Mouse (Mus musculus) intestine, embryonic 16.5 days (tissue): ENCODE data around the gene Fhit. TPM values are rescaled to one million over a fixed set of nuclear protein-coding genes. Genes with fewer than 3 reads are reported as not detected.

ENCODE experiments used
- ATAC-seq: fragments of 200-750 bp; cut with Nextera tagmentation; 2 replicates; pipeline ENCODE4 v1.8.0; 2017; ENCODE audit warnings: moderate TSS enrichment, moderate library complexity
- H3K27ac ChIP-seq: fragments of 300-500 bp; sonication (generic); 2 replicates; pipeline ENCODE4 v1.5.1; 2014; ENCODE audit warnings: mild to moderate bottlenecking, low read length
- H3K27me3 ChIP-seq: fragments of 300-500 bp; sonication (generic); replicated peaks from 2 replicates; pipeline ENCODE4 v1.6.1; 2014; ENCODE audit warnings: low read length, control low read depth, mixed read lengths; ENCODE audit not compliant: control insufficient read depth, insufficient read depth
- H3K36me3 ChIP-seq: fragments of 300-500 bp; sonication (generic); 2 replicates; pipeline ENCODE4 v1.6.1; 2014; ENCODE audit warnings: low read length, control low read depth; ENCODE audit not compliant: control insufficient read depth, insufficient read depth
- H3K4me1 ChIP-seq: fragments of 300-500 bp; sonication (generic); 2 replicates; pipeline ENCODE4 v1.6.1; 2014; ENCODE audit warnings: low read length, control low read depth, mixed read lengths; ENCODE audit not compliant: control insufficient read depth, insufficient read depth
- H3K4me2 ChIP-seq: fragments of 300-500 bp; sonication (generic); 2 replicates; pipeline ENCODE4 v1.6.1; 2014; ENCODE audit warnings: low read depth, low read length, control low read depth
- H3K4me3 ChIP-seq: fragments of 300-500 bp; sonication (generic); 2 replicates; pipeline ENCODE4 v1.5.1; 2014; ENCODE audit warnings: mild to moderate bottlenecking, low read length
- H3K9ac ChIP-seq: fragments of 300-500 bp; sonication (generic); 2 replicates; pipeline ENCODE4 v1.6.1; 2014; ENCODE audit warnings: low read depth, low read length
- H3K9me3 ChIP-seq: fragments of 300-500 bp; sonication (generic); 2 replicates; pipeline ENCODE4 v1.6.1; 2016; ENCODE audit warnings: low read length, control low read depth; ENCODE audit not compliant: control insufficient read depth
- WGBS: fragments of 180-500 bp; shearing (Covaris S2); extraction: QIAGEN DNeasy Blood & Tissue Kit; methylation state at CpG from one replicate; pipeline ENCODE4 v1.1.7; 2014; 5-methylcytosine and 5-hydroxymethylcytosine counted together
- polyA plus RNA-seq: library from polyadenylated mRNA; unstranded; fragments of >200 nt; fragmentation: Nextera tagmentation; extraction: Ambion mirVana; gene quantifications from 2 replicates; pipeline ENCODE4 v1.2.1, GENCODE M21; 2015

The Fhit gene
- polyA plus RNA-seq, 1 experiment from 2014 or later, result 14.7 TPM

DNA sequence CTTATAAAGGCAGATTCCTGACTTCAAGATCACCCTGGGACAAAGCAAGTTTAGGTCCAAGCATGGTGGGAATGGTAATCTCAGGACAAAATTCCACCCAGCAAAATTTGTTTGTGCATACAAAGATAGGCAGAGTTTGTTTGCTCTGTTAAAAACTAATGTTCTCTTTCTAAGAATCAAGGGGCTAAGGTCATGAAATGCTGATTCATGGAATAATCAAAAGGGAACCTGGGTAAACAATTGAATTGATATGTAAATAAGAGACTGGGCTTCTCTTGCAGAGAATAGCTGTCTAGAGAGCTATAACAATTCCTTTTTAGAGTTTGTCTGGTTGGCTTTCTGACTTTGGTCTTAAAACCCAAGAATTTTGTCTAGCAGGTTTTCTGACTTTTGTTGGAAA, 647.8 kb downstream of the Fhit start:
- H3K27me3 ChIP-seq, result no peaks in the 10 kb centered on the region
- no peaks in the 10 kb centered on the region for H3K36me3 ChIP-seq
- ATAC-seq, result no peak
- no peak overlapping the region for H3K27ac ChIP-seq
- no peaks in the 10 kb centered on the region for H3K9me3 ChIP-seq
- H3K4me1 ChIP-seq, result no peaks in the 10 kb centered on the region
- H3K4me2 ChIP-seq, result no peak overlapping the region
- H3K9ac ChIP-seq, result no peak overlapping the region
- no peak overlapping the region for H3K4me3 ChIP-seq

DNA sequence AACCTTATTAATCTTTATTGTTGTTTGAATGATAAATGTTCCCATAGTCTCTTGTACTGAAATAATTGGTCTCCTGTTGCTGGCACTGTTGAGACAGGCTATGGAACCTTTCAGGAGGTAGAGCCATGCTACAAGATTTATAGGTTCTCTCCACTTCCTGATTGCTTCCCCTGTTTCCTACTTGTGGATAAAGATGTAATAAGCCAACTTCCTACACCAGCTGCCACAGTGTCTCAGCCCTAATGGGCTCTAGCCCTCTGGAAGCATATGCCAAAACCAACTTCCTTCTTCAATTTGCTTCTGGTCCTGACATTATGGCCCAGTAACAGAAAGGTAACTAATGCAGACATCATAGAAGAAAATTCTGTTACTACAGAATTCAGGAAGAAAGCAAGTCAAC, 652.6 kb downstream of the Fhit start:
- Histone ChIP-seq H3K9me3 (no peaks in the 10 kb centered on the region), H3K4me2 (no peak overlapping the region), H3K27ac (no peak overlapping the region), H3K4me1 (no peaks in the 10 kb centered on the region), H3K27me3 (no peaks in the 10 kb centered on the region), H3K4me3 (no peak overlapping the region), H3K36me3 (no peaks in the 10 kb centered on the region), H3K9ac (no peak overlapping the region)
- ATAC-seq, result no peak

DNA sequence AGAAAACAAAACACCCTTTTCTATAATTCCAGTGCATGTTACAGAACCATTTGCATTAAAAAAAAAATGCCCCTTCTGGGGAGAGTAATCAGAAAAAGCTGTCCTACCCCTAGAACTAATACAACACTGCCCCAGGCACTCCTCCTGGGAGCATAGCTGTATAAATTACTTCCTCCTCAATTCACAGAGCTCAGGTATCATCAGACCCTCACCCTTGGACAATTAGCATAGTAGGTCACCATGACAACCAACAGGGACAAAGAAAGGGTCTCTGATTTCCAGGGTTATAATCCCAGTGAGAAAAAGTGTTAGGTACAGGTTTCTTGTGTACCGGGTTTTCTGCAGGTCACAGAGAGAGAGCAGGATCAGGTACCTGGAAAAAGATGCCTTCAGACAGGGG, 654.3 kb downstream of the Fhit start:
- Histone ChIP-seq H3K36me3 (no peaks in the 10 kb centered on the region), H3K27me3 (no peaks in the 10 kb centered on the region), H3K4me2 (no peak overlapping the region), H3K9me3 (no peaks in the 10 kb centered on the region), H3K27ac (no peak overlapping the region), H3K9ac (no peak overlapping the region), H3K4me3 (no peak overlapping the region), H3K4me1 (no peaks in the 10 kb centered on the region)
- ATAC-seq, result no peak
- 63% methylated on average over 1 of the region's 1 CpGs for WGBS

DNA sequence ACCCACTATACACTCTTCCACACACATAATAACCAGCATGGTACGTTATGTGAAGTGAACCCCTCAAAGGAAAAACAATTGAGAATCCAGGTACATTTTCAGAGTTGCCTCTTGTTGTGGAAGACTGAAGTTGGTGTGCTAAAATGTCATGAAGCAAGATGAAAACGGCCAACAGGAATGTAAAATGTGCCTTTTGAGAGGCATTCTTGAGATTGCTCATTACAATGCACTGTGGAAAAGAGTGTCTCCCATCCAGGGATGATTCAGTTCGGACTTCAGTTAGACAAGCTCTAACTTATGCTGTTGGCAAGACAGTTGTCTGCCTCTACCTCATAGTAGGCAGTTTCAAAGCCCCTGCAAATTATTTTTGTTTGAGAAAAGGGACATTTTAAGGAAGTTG, 676.0 kb downstream of the Fhit start:
- H3K9me3 ChIP-seq, result no peaks in the 10 kb centered on the region
- no peak overlapping the region for H3K4me2 ChIP-seq
- WGBS, result 89% methylated on average over 3 of the region's 3 CpGs
- H3K9ac ChIP-seq, result no peak overlapping the region
- H3K27me3 ChIP-seq, result no peaks in the 10 kb centered on the region
- H3K36me3 ChIP-seq, result no peaks in the 10 kb centered on the region
- ATAC-seq, result no peak
- H3K27ac ChIP-seq, result no peak overlapping the region
- no peaks in the 10 kb centered on the region for H3K4me1 ChIP-seq
- no peak overlapping the region for H3K4me3 ChIP-seq

DNA sequence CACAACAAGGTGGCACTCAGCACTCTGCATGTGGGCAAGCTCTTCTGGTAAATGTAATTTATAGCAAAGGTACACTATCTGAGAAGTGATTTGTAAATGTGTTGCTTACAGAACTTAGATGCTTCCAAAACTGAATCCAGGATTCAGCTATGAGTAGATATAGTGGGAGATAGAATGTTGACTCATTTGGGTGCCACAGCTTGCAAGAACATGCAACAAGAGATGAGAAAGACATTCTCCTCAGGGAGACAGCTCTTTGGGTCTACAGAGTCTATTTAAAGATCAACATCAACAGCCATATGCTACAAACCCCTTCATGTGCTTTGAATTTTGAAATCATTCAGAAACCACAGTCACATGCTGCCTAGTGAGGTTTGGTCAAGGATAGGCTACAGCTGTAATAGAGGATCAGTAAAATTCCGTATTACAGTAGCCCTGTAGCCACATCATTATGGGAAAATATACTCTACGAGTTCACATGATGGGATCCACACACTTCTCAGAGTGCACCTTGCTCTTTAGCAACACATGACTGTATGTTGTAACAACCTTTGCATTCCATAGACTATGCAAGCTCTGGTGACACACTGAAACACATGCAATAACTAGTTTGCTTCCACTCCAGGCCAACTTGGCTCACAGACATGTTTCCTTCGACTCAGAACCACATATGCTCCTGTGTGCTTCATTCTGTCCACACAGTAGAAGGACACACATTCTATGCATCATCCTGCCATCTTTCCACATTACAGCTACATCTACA, 678.8 kb downstream of the Fhit start:
- peak; percentile 57; the same call in 1 of the 2 replicates for ATAC-seq
- no peak overlapping the region for H3K4me2 ChIP-seq
- no peak overlapping the region for H3K27ac ChIP-seq
- no peak overlapping the region for H3K9ac ChIP-seq
- H3K4me1 ChIP-seq, result no peaks in the 10 kb centered on the region
- H3K36me3 ChIP-seq, result no peaks in the 10 kb centered on the region
- WGBS, result 80% methylated on average over 3 of the region's 3 CpGs
- H3K4me3 ChIP-seq, result no peak overlapping the region
- H3K9me3 ChIP-seq, result no peaks in the 10 kb centered on the region
- H3K27me3 ChIP-seq, result no peaks in the 10 kb centered on the region

DNA sequence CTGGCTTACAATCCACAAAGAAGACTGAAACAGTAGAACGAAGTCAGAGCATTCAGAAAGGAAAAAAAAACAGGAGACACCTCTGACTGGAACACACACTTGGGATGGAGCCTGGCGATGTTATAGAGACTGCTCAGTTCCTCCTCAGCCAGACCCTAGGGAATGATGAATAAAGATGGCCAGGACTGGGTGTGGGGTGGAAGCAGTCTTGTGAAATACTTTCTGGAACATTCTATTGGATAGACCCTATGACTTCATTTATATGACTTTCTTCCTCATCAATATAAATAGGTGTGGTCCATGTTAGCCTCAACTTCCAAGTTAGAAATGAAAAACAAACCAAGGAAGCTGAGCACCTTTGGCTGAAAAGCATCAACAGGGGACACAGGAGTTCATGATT, 680.5 kb downstream of the Fhit start:
- Histone ChIP-seq H3K9ac (no peak overlapping the region), H3K4me1 (no peaks in the 10 kb centered on the region), H3K27ac (no peak overlapping the region), H3K27me3 (no peaks in the 10 kb centered on the region), H3K4me3 (no peak overlapping the region), H3K9me3 (no peaks in the 10 kb centered on the region), H3K36me3 (no peaks in the 10 kb centered on the region), H3K4me2 (no peak overlapping the region)
- 81% methylated on average over 2 of the region's 2 CpGs for whole genome bisulfite sequencing
- ATAC-seq, result peak; percentile 54; the same call in 1 of the 2 replicates

DNA sequence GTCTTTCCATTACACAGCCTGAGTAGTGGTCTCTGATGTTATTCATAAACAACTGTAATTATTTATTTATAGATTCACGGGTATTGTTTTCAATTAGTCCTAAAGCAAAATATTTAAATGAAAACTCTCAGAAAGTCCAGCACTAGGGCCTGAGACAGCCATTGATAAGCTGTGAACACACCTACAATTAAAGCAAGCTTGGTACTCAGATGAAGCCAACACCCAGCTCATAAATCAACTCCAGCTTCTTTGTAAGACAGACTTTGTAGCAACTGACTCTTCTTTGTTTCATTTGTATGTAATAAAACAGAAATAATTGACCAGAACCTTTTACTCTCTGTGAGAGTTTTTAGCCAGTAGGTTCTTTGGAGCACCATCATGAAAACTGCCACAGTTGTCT, 681.2 kb downstream of the Fhit start:
- no peaks in the 10 kb centered on the region for H3K27me3 ChIP-seq
- no peak overlapping the region for H3K4me2 ChIP-seq
- 53% methylated on average over 1 of the region's 1 CpGs for WGBS
- no peaks in the 10 kb centered on the region for H3K4me1 ChIP-seq
- H3K9me3 ChIP-seq, result no peaks in the 10 kb centered on the region
- no peak overlapping the region for H3K27ac ChIP-seq
- H3K4me3 ChIP-seq, result no peak overlapping the region
- H3K9ac ChIP-seq, result no peak overlapping the region
- ATAC-seq, result peak; percentile 77
- no peaks in the 10 kb centered on the region for H3K36me3 ChIP-seq

DNA sequence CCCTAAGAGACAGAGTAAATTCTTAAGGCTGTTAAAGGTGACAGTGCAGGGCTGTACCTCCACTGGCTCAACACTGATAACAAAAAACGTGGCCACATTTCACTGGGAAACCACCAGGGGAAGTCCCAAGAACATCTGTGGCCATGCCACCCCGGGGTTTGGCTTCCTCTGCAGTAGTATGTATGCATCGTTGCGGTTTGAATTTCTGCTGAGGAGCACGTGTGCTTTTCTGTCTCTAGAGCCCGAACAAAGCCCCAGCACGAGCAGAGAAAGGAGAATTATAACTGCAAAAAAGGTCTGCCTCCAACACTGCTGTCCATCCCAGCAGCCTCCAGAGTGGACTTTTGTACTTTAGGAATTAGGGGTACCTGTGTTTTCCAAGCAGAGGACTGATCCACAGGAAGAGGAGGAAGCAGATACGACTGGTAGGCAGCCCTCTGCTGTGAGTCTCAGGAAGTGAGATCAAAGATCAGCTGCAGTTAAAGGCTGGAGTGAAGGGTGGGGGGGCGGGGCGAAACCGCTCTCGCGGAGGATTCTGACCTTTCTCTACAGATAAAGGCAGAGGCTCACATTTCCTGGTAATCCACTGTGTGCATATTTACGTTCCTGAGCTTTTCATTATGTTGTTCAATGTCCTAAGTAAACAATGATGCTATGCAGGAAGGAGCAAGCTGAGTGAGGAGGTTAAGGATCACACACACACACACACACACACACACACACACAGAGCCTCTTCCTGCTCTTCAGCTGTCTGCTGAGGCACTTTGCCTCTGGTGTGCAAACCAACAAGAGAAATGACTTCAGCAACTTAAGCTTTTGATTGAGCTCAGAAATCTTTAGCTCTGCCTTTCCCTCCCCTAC, 708.6 kb downstream of the Fhit start:
- ATAC-seq, result peak; percentile 97
- Histone ChIP-seq H3K36me3 (no peaks in the 10 kb centered on the region), H3K4me3 (peak overlapping the region; percentile 35), H3K4me1 (peaks cover 8% of the 10 kb centered on the region; the same call in 1 of the 2 replicates), H3K4me2 (peak overlapping the region; percentile 64), H3K9me3 (no peaks in the 10 kb centered on the region), H3K9ac (peak overlapping the region; percentile 46; the same call in 1 of the 2 replicates), H3K27me3 (no peaks in the 10 kb centered on the region), H3K27ac (peak overlapping the region; percentile 84)
- 7% methylated on average over 14 of the region's 14 CpGs for WGBS

DNA sequence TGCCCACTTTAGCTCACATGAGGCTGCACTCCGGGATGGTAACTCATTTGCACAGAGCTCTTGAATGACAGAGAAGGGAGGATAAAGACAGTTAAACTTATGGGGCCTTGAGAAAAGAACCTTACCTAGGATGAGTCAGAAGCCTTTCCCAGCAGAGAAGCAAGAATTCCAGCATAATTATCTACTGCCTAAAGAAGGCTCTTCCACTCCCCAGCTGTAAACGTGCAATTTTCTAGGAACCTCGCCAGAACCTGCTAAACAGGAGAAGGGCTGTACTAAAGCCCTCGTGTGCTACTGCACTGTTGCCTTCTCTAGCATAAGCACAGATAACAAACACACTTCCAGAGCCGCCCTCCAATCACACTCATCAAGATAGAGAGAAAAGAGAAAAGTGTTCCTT, 709.6 kb downstream of the Fhit start:
- 33% methylated on average over 5 of the region's 5 CpGs for WGBS
- Histone ChIP-seq H3K27me3 (no peaks in the 10 kb centered on the region), H3K36me3 (no peaks in the 10 kb centered on the region), H3K4me3 (no peak overlapping the region), H3K4me1 (peaks cover 8% of the 10 kb centered on the region; the same call in 1 of the 2 replicates), H3K4me2 (no peak overlapping the region), H3K9ac (no peak overlapping the region), H3K9me3 (no peaks in the 10 kb centered on the region), H3K27ac (peak overlapping the region; percentile 84)
- ATAC-seq, result peak; percentile 32
